Mouse (Mus musculus) limb, embryonic 13.5 days (tissue): Measurements from ENCODE around the gene Dpp10. TPM values are rescaled to one million over a fixed set of nuclear protein-coding genes. Genes with fewer than 3 reads are reported as not detected.

Source experiments
- ATAC-seq: fragments of 200-750 bp; cut with Nextera tagmentation; 2 replicates; pipeline ENCODE4 v1.8.0; 2017; ENCODE audit warnings: low read depth, moderate number of reproducible peaks, moderate TSS enrichment; ENCODE audit not compliant: low FRiP score
- H3K27ac ChIP-seq: fragments of 300-500 bp; sonication (generic); 2 replicates; pipeline ENCODE4 v1.5.1; 2015; ENCODE audit warnings: inconsistent platforms, mild to moderate bottlenecking, moderate library complexity
- H3K27me3 ChIP-seq: fragments of 300-500 bp; sonication (generic); 2 replicates; pipeline ENCODE4 v1.6.1; 2015; ENCODE audit warnings: mild to moderate bottlenecking, inconsistent platforms
- H3K36me3 ChIP-seq: fragments of 300-500 bp; sonication (generic); 2 replicates; pipeline ENCODE4 v1.6.1; 2015; ENCODE audit warnings: inconsistent platforms, mild to moderate bottlenecking, moderate library complexity
- H3K4me1 ChIP-seq: fragments of 300-500 bp; sonication (generic); 2 replicates; pipeline ENCODE4 v1.6.1; 2015; ENCODE audit warnings: inconsistent platforms
- H3K4me2 ChIP-seq: fragments of 300-500 bp; sonication (generic); replicated peaks from 2 replicates; pipeline ENCODE4 v1.6.1; 2015; ENCODE audit warnings: inconsistent platforms, mild to moderate bottlenecking, moderate library complexity
- H3K4me3 ChIP-seq: fragments of 300-500 bp; sonication (generic); 2 replicates; pipeline ENCODE4 v1.5.1; 2015; ENCODE audit warnings: moderate library complexity, mild to moderate bottlenecking, inconsistent platforms
- H3K9ac ChIP-seq: fragments of 300-500 bp; sonication (generic); 2 replicates; pipeline ENCODE4 v1.6.1; 2015; ENCODE audit warnings: mild to moderate bottlenecking, inconsistent platforms
- H3K9me3 ChIP-seq: fragments of 300-500 bp; sonication (generic); 2 replicates; pipeline ENCODE4 v1.6.1; 2016; ENCODE audit warnings: inconsistent platforms
- WGBS: fragments of 180-500 bp; shearing (Covaris S2); methylation state at CpG from one replicate; pipeline ENCODE4 v1.1.7; 2015; 5-methylcytosine and 5-hydroxymethylcytosine counted together
- polyA plus RNA-seq: library from polyadenylated mRNA; unstranded; fragments of >200 nt; fragmentation: Nextera tagmentation; extraction: Ambion mirVana; gene quantifications from 2 replicates; pipeline ENCODE4 v1.2.1, GENCODE M21; 2015

Gene Dpp10
- polyA plus RNA-seq, 1 experiment from 2014 or later = 0.29 TPM

DNA sequence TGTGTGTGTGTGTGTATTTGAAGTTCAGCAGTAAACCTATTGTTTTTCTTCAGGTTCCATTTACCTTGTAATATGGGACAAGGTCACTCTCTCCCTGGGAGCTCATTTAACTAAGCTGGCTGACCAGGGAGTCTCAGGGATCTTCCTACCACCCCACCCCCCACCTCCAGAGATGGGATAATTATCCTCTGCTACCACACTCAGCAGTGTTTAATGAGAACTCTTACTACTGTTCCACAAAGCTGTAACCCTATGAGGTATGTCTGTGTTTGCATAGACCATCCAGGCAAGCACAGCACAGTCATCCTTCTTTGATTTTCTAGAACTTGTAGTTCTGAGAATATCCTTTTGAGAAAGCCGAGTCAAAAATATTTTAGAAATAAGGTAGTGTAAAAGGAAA is 471.6 kb downstream of the Dpp10 start:
- WGBS = 81% methylated on average over 1 of the region's 1 CpGs
- ATAC-seq = no peak
- no peaks in the 10 kb centered on the region for H3K36me3 ChIP-seq

DNA sequence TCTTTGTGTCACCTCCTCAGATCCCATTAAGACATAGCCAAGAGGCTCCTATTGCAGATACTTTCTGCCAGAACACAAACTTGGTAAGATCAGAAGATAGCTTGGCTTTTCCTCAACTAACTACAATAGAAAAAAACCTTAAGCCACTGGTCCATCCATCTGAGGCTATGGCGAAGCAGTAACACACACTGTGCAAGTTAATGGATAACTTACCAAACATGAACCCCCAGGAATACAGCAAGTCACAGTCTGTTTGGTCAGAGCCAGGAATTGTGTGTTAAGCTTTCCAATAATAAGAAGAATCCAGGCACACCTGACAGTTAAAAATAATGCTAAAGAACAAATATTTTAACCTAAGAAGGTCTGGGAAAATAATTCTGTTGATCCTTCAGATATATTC is 502.9 kb downstream of the Dpp10 start:
- no peaks in the 10 kb centered on the region for H3K9me3 ChIP-seq
- no peak overlapping the region for H3K9ac ChIP-seq
- no peak overlapping the region for H3K4me2 ChIP-seq
- no peaks in the 10 kb centered on the region for H3K36me3 ChIP-seq
- no peak overlapping the region for H3K27ac ChIP-seq
- no peaks in the 10 kb centered on the region for H3K27me3 ChIP-seq
- no peak overlapping the region for H3K4me3 ChIP-seq
- no peaks in the 10 kb centered on the region for H3K4me1 ChIP-seq
- WGBS = 82% methylated on average over 1 of the region's 1 CpGs
- ATAC-seq = no peak

More for the DNA sequence above, 471.6 kb downstream of the Dpp10 start:
- Histone ChIP-seq H3K27ac (no peak overlapping the region), H3K4me3 (no peak overlapping the region), H3K9ac (no peak overlapping the region), H3K4me1 (no peaks in the 10 kb centered on the region), H3K4me2 (no peak overlapping the region), H3K9me3 (no peaks in the 10 kb centered on the region), H3K27me3 (no peaks in the 10 kb centered on the region)

DNA sequence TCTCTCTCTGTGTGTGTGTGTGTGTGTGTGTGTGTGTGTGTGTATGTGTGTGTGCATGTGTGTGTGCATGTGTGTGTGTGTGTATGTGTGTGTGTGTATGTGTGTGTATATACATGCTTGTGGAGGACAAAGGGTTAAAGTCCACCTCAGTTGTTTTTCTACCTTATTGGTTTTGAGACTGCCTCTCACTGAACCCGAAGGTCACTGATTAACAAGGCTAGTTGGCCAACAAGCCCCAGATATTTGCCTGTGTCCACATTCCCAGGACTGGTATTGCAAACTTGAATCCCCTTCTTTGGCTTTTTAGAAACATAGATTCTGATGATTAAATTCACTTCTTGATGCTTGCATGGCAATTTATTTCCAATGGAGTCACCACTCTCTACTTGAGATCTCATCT is 577.6 kb downstream of the Dpp10 start:
- no peak overlapping the region for H3K9ac ChIP-seq
- 53% methylated on average over 1 of the region's 1 CpGs for WGBS
- H3K27me3 ChIP-seq = no peaks in the 10 kb centered on the region
- no peak overlapping the region for H3K4me3 ChIP-seq
- H3K27ac ChIP-seq = no peak overlapping the region
- ATAC-seq = no peak
- H3K9me3 ChIP-seq = no peaks in the 10 kb centered on the region
- no peak overlapping the region for H3K4me2 ChIP-seq
- H3K36me3 ChIP-seq = no peaks in the 10 kb centered on the region
- H3K4me1 ChIP-seq = no peaks in the 10 kb centered on the region

DNA sequence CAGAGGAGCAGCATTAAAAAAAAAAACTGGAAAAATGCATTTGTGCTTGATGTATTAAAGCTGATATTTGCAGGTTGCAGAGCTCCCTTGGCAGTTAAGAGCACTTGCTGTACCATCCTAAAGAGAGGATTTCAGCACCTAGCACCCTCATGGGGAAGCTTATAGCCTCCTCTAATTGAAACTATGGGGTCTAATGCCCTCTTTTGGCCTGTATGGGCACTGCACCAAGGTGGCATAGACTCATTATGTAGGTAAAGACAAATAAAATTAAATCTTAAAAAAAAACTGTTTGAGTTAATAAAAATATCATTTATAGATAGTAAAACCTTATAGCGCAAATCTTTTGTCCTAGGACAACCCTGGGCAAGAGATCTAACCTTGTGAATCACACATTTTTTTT is 631.2 kb downstream of the Dpp10 start:
- Histone ChIP-seq H3K4me3 (no peak overlapping the region), H3K4me2 (no peak overlapping the region), H3K4me1 (no peaks in the 10 kb centered on the region), H3K9me3 (no peaks in the 10 kb centered on the region), H3K36me3 (no peaks in the 10 kb centered on the region), H3K9ac (no peak overlapping the region), H3K27ac (no peak overlapping the region), H3K27me3 (no peaks in the 10 kb centered on the region)
- ATAC-seq = no peak
- WGBS = 38% methylated on average over 1 of the region's 1 CpGs

DNA sequence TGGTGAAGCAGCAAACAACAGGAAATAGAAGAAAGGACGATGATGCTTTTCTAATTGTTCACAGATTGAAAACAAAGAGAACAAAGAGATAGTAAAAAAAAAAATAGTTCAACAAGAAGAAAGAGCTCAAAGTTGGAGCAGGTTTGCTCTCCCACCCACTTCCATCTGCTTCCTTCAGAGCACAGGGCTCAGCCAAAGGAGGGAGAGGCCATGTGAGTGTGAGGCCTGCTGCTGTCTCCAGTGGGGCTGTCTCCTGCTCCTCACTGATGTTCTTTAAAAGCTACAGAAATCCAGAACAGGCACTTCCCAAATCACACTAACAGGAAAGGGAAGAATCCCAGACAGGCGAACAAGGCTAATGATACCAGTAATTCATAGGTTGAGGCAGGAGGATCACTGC is 694.1 kb downstream of the Dpp10 start:
- Histone ChIP-seq H3K4me1 (no peaks in the 10 kb centered on the region), H3K4me3 (no peak overlapping the region), H3K9ac (no peak overlapping the region), H3K27ac (no peak overlapping the region), H3K36me3 (no peaks in the 10 kb centered on the region), H3K27me3 (no peaks in the 10 kb centered on the region), H3K9me3 (no peaks in the 10 kb centered on the region), H3K4me2 (no peak overlapping the region)
- 69% methylated on average over 2 of the region's 2 CpGs for WGBS
- ATAC-seq = no peak

DNA sequence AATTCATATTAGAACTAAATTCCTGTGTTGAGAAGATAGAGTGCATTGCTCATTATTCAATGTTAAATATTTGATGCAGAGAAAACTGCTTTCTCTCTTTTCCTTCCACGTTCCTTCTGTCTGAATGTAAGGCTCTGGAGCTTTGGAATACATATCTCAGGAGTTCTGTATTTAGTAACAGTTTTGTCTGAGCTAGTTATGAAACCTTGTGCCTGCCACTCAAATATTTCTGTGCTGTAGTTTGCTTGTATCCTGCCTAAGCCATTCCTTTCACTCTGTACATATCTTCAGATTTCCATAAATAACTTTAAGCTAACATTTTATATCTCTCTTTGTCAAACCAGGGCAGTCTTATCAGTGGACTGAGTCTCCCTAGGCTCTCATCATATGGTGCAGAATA is 707.5 kb downstream of the Dpp10 start:
- H3K4me3 ChIP-seq = no peak overlapping the region
- H3K4me2 ChIP-seq = no peak overlapping the region
- 60% methylated on average over 1 of the region's 1 CpGs for WGBS

DNA sequence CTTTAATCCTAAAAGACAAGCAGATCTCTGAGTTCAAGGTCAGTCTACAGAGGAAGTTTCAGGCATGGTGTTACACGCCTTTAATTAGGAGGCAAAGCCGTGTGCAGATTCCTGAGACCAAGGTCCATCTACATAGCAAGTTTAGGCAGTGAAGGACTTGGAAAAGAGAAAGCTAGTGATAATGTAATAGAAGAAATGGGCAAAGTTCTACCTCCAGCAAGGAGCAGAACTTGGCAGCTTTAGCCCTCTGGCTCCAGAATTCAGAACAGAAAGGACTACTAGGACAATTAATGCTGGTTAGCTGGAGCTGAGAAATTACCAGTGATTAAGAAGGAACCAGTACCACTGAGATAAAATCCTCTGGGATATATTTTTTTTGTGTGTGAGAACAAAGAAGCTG is 728.5 kb downstream of the Dpp10 start:
- H3K4me1 ChIP-seq = no peaks in the 10 kb centered on the region
- H3K27me3 ChIP-seq = no peaks in the 10 kb centered on the region
- WGBS = 85% methylated on average over 2 of the region's 2 CpGs
- H3K4me3 ChIP-seq = no peak overlapping the region
- H3K9me3 ChIP-seq = no peaks in the 10 kb centered on the region
- no peak overlapping the region for H3K9ac ChIP-seq
- H3K36me3 ChIP-seq = no peaks in the 10 kb centered on the region
- H3K4me2 ChIP-seq = no peak overlapping the region
- H3K27ac ChIP-seq = no peak overlapping the region
- ATAC-seq = no peak

More for the DNA sequence above, 707.5 kb downstream of the Dpp10 start:
- no peaks in the 10 kb centered on the region for H3K36me3 ChIP-seq
- no peaks in the 10 kb centered on the region for H3K27me3 ChIP-seq
- no peak overlapping the region for H3K27ac ChIP-seq
- H3K4me1 ChIP-seq = no peaks in the 10 kb centered on the region
- ATAC-seq = no peak
- H3K9ac ChIP-seq = no peak overlapping the region
- no peaks in the 10 kb centered on the region for H3K9me3 ChIP-seq
